Mouse (Mus musculus): ENCODE results near the gene Dhrs1. TPM values are rescaled to one million over a fixed set of nuclear protein-coding genes. Genes with fewer than 3 reads are reported as not detected.

Dhrs1 gene
- 69.6 and 82.1 TPM in 2 replicates for polyA plus RNA-seq (2015; fragmentation: Nextera tagmentation; extraction: Ambion mirVana)

GRCm38 (mm10) chr14:55745180-55745860 lies at the start of gene Dhrs1, which contains the start of gene Nop9:
Gene Dhrs1, minus strand, starts transcription at chr14:55745690.
Gene Nop9, plus strand, starts transcription at chr14:55745693.

DNA sequence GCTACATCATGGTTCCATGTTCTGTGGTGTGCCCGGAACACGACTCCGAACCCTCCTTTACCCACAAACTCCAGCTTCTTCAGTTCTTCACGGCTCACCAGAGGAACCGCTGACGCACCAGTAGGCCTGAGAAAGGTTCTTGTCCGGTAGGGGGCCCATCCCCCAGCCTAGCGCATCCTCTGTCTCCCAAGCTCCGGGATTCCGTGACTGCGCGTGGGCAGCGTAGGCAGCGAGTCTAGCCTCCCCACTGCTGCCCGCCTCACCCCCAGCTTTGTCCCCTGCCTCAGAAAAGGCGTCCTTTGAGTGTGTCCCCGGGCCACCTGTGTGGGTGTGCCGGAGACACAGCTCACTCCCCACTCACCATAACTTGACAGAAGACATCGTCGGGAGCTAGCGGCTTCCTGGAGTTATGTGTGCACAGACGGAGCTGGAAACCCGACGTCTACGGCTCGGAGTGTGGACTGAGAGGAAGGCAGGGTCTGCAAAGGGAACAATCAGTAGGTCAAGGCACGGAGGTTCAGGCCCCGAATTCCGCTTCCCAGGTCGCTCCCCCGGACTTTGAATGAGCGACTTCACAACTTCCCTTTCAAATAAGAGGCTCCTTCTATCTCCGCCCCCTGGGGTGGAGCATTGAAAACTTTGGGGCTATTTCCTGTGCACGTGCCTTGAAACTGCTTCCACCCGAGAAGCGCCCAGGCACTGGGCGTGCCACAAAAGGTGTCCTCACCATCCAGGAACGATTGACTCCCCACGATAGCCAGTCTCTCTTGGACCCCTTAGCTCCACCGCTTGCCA lies 43.0 kb upstream of the Dhrs1 start, which contains the start of gene Ripk3:
Gene Ripk3, minus strand, starts transcription at position 610 of the 795 bp plus-strand sequence.

DNA sequence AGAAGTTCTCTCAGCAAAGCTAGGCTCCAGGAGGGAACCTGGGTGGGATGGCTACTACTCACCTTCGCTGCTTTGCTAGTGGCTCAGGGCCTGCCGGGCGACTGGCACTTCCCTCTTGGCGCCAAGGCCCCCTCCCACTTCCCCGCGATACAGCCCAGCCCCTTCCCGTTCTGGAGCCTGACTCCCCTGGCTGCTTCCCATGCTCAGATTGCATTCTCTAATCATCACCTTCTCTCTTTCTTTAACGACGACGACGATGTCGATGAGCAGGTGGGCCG lies 38.4 kb upstream of the Dhrs1 start, which contains the start of gene Adcy4:
Gene Adcy4, minus strand, starts transcription at position 138 of the 278 bp plus-strand sequence.

DNA sequence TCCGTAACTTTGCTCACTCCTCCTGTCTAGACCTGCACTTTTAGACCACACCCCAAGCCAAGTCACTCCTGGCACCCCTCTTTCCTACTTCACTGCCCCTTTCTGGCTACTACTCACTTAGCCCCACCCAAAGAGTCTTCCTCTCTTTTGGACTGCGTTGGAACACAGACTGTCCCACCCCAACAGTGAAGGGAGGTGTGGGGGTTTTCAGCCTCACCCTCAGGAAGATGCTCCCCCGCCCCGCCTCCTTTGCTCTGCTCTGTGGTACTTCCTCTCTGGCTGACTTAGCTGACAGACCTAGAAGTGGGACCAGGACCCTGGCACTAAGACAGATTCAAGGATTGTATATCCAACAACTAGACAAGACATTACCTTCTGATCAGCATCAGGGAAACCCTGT lies 20.2 kb upstream of the Dhrs1 start, which contains the start of gene Ltb4r1:
Gene Ltb4r1, plus strand, starts transcription at position 267 of the 400 bp plus-strand sequence.

GRCm38 (mm10) chr14:55761163-55761562 lies 15.7 kb upstream of the Dhrs1 start, which contains the start of gene Ltb4r2:
Gene Ltb4r2, plus strand, starts transcription at chr14:55761428.

GRCm38 (mm10) chr14:55758363-55758784 lies 12.9 kb upstream of the Dhrs1 start, which contains the start of gene Cideb:
Gene Cideb, minus strand, starts transcription at chr14:55758458.

GRCm38 (mm10) chr14:55721700-55722437 lies 23.6 kb downstream of the Dhrs1 start, which contains the start of gene Rabggta:
Gene Rabggta, minus strand, starts transcription at chr14:55722263.

DNA sequence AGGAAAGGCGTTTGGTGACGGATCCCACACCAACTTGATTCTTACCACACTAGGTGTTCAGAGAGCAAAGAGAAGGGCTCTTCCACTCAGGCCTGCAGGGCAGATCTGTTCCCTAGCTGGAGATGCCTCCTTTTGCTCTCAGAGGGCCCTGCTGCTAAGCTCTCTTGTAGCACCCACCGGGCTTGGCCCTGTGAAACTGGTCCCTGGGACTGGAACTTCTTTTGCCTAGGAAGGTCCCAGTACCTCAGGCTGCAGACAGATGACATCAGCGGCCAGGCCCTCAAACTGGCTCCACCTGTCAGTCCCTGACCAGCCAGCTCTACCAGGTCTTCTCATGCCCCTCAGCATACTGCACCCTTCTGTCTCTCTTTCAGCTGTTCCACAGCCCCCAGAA lies 31.8 kb downstream of the Dhrs1 start, which contains the start of gene Tgm1:
Gene Tgm1, minus strand, starts transcription at position 198 of the 394 bp plus-strand sequence.

Other genes with a start within 250 kb of the Dhrs1 start
- gene Cpne6, start 235.2 kb downstream of the Dhrs1 start, polyA plus RNA-seq (2015; fragmentation: Nextera tagmentation; extraction: Ambion mirVana): 0.16 and 0.63 TPM in 2 replicates
- gene Nrl, start 220.7 kb downstream of the Dhrs1 start, polyA plus RNA-seq (2015; fragmentation: Nextera tagmentation; extraction: Ambion mirVana): 0.06 TPM in 1 of 2 replicates, not detected in the other
- 35.7 and 43.6 TPM in 2 replicates for gene Pck2, start 205.4 kb downstream of the Dhrs1 start, polyA plus RNA-seq (2015; fragmentation: Nextera tagmentation; extraction: Ambion mirVana)
- 50.2 and 81.0 TPM in 2 replicates for gene Dcaf11, start 185.7 kb downstream of the Dhrs1 start, polyA plus RNA-seq (2015; fragmentation: Nextera tagmentation; extraction: Ambion mirVana)
- 1.6 and 4.3 TPM in 2 replicates for gene A730061H03Rik, start 185.3 kb downstream of the Dhrs1 start, polyA plus RNA-seq (2015; fragmentation: Nextera tagmentation; extraction: Ambion mirVana)
- gene Fitm1, start 170.1 kb downstream of the Dhrs1 start, polyA plus RNA-seq (2015; fragmentation: Nextera tagmentation; extraction: Ambion mirVana): 1.1 and 1.3 TPM in 2 replicates
- 226 and 323 TPM in 2 replicates for gene Psme1, start 167.6 kb downstream of the Dhrs1 start, polyA plus RNA-seq (2015; fragmentation: Nextera tagmentation; extraction: Ambion mirVana)
- 55.0 and 57.8 TPM in 2 replicates for gene Emc9, start 160.4 kb downstream of the Dhrs1 start, polyA plus RNA-seq (2015; fragmentation: Nextera tagmentation; extraction: Ambion mirVana)
- gene Psme2, start 154.6 kb downstream of the Dhrs1 start, polyA plus RNA-seq (2015; fragmentation: Nextera tagmentation; extraction: Ambion mirVana): 549 and 603 TPM in 2 replicates
- 9.6 and 12.4 TPM in 2 replicates for gene Rnf31, start 154.0 kb downstream of the Dhrs1 start, polyA plus RNA-seq (2015; fragmentation: Nextera tagmentation; extraction: Ambion mirVana)
- gene Irf9, start 142.1 kb downstream of the Dhrs1 start, polyA plus RNA-seq (2015; fragmentation: Nextera tagmentation; extraction: Ambion mirVana): 20.9 and 26.1 TPM in 2 replicates
- 6.8 and 9.0 TPM in 2 replicates for gene Rec8, start 127.7 kb downstream of the Dhrs1 start, polyA plus RNA-seq (2015; fragmentation: Nextera tagmentation; extraction: Ambion mirVana)
- 41.9 and 52.7 TPM in 2 replicates for gene Ipo4, start 109.7 kb downstream of the Dhrs1 start, polyA plus RNA-seq (2015; fragmentation: Nextera tagmentation; extraction: Ambion mirVana)
- gene Gm49378, start 107.8 kb downstream of the Dhrs1 start, polyA plus RNA-seq (2015; fragmentation: Nextera tagmentation; extraction: Ambion mirVana): 1.0 and 3.3 TPM in 2 replicates
- 65.2 and 103 TPM in 2 replicates for gene Tm9sf1, start 101.9 kb downstream of the Dhrs1 start, polyA plus RNA-seq (2015; fragmentation: Nextera tagmentation; extraction: Ambion mirVana)
- 0.77 and 0.95 TPM in 2 replicates for gene Tssk4, start 95.5 kb downstream of the Dhrs1 start, polyA plus RNA-seq (2015; fragmentation: Nextera tagmentation; extraction: Ambion mirVana)
- gene Mdp1, start 85.2 kb downstream of the Dhrs1 start, polyA plus RNA-seq (2015; fragmentation: Nextera tagmentation; extraction: Ambion mirVana): 63.2 and 95.3 TPM in 2 replicates
- 30.6 and 43.5 TPM in 2 replicates for gene Gmpr2, start 73.7 kb downstream of the Dhrs1 start, polyA plus RNA-seq (2015; fragmentation: Nextera tagmentation; extraction: Ambion mirVana)
- gene Nedd8, start 73.6 kb downstream of the Dhrs1 start, polyA plus RNA-seq (2015; fragmentation: Nextera tagmentation; extraction: Ambion mirVana): 635 and 779 TPM in 2 replicates
- gene Tinf2, start 63.9 kb downstream of the Dhrs1 start, polyA plus RNA-seq (2015; fragmentation: Nextera tagmentation; extraction: Ambion mirVana): 16.5 and 25.7 TPM in 2 replicates
- gene Tgm1, start 31.8 kb downstream of the Dhrs1 start, polyA plus RNA-seq (2015; fragmentation: Nextera tagmentation; extraction: Ambion mirVana): 0.47 and 1.2 TPM in 2 replicates
- 15.1 and 23.2 TPM in 2 replicates for gene Rabggta, start 23.4 kb downstream of the Dhrs1 start, polyA plus RNA-seq (2015; fragmentation: Nextera tagmentation; extraction: Ambion mirVana)
- 14.2 and 22.9 TPM in 2 replicates for gene Nop9, start within 50 bp of the Dhrs1 start, polyA plus RNA-seq (2015; fragmentation: Nextera tagmentation; extraction: Ambion mirVana)
- gene Cideb, start 12.8 kb upstream of the Dhrs1 start, polyA plus RNA-seq (2015; fragmentation: Nextera tagmentation; extraction: Ambion mirVana): 2.3 and 3.7 TPM in 2 replicates
- gene Ltb4r2, start 15.7 kb upstream of the Dhrs1 start, polyA plus RNA-seq (2015; fragmentation: Nextera tagmentation; extraction: Ambion mirVana): 0.11 and 0.75 TPM in 2 replicates
- gene Ltb4r1, start 20.3 kb upstream of the Dhrs1 start, polyA plus RNA-seq (2015; fragmentation: Nextera tagmentation; extraction: Ambion mirVana): 1.4 and 1.9 TPM in 2 replicates
- gene Adcy4, start 38.4 kb upstream of the Dhrs1 start, polyA plus RNA-seq (2015; fragmentation: Nextera tagmentation; extraction: Ambion mirVana): 3.7 and 4.4 TPM in 2 replicates
- gene Ripk3, start 43.2 kb upstream of the Dhrs1 start, polyA plus RNA-seq (2015; fragmentation: Nextera tagmentation; extraction: Ambion mirVana): 9.4 and 11.5 TPM in 2 replicates
- gene Nfatc4, start 77.5 kb upstream of the Dhrs1 start, polyA plus RNA-seq (2015; fragmentation: Nextera tagmentation; extraction: Ambion mirVana): 12.6 and 13.1 TPM in 2 replicates
- gene Nynrin, start 108.3 kb upstream of the Dhrs1 start, polyA plus RNA-seq (2015; fragmentation: Nextera tagmentation; extraction: Ambion mirVana): 5.9 and 6.6 TPM in 2 replicates
- gene Cbln3, start 138.7 kb upstream of the Dhrs1 start, polyA plus RNA-seq (2015; fragmentation: Nextera tagmentation; extraction: Ambion mirVana): 0.28 and 0.29 TPM in 2 replicates
- 7.3 and 9.3 TPM in 2 replicates for gene Khnyn, start 139.3 kb upstream of the Dhrs1 start, polyA plus RNA-seq (2015; fragmentation: Nextera tagmentation; extraction: Ambion mirVana)
- 55.6 and 63.8 TPM in 2 replicates for gene Sdr39u1, start 154.6 kb upstream of the Dhrs1 start, polyA plus RNA-seq (2015; fragmentation: Nextera tagmentation; extraction: Ambion mirVana)
- 45.9 and 61.2 TPM in 2 replicates for gene Cma1, start 199.0 kb upstream of the Dhrs1 start, polyA plus RNA-seq (2015; fragmentation: Nextera tagmentation; extraction: Ambion mirVana)
- not detected in 2 replicates for gene Cma2, start 205.3 kb upstream of the Dhrs1 start, polyA plus RNA-seq (2015; fragmentation: Nextera tagmentation; extraction: Ambion mirVana)

Data from adrenal gland, postnatal 0 days (tissue).